Mouse (Mus musculus): ENCODE data around the gene Mrps16. TPM values are rescaled to one million over a fixed set of nuclear protein-coding genes. Genes with fewer than 3 reads are reported as not detected.

The Mrps16 gene
- polyA plus RNA-seq (2012; rRNA removed): 42.7 and 49.8 TPM in 2 replicates

GRCm38 (mm10) chr14:20393205-20393913 lies at the start of gene Mrps16:
Gene Mrps16 (minus strand): TSS chr14:20393634.

GRCm38 (mm10) chr14:20388441-20389129 lies 4.8 kb downstream of the Mrps16 start, which contains the start of gene Dnajc9:
Gene Dnajc9 (minus strand): TSS chr14:20388910.

GRCm38 (mm10) chr14:20347991-20348541 lies 45.4 kb downstream of the Mrps16 start, which contains the start of the genes Ecd and Fam149b:
Gene Ecd (minus strand): TSS chr14:20348121.
Gene Fam149b (plus strand): TSS chr14:20348162.

Other genes starting within 250 kb of the Mrps16 start
- gene Kcnk5, start 211.8 kb downstream of the Mrps16 start, polyA plus RNA-seq (2012; rRNA removed): 5.6 and 6.9 TPM in 2 replicates
- 0.24 and 0.31 TPM in 2 replicates for gene Kcnk16, start 124.4 kb downstream of the Mrps16 start, polyA plus RNA-seq (2012; rRNA removed)
- gene Nudt13, start 98.9 kb downstream of the Mrps16 start, polyA plus RNA-seq (2012; rRNA removed): 19.2 and 22.0 TPM in 2 replicates
- 37.3 and 46.3 TPM in 2 replicates for gene Ecd, start 45.5 kb downstream of the Mrps16 start, polyA plus RNA-seq (2012; rRNA removed)
- gene Fam149b, start 45.5 kb downstream of the Mrps16 start, polyA plus RNA-seq (2012; rRNA removed): 52.3 and 58.6 TPM in 2 replicates
- 173 and 226 TPM in 2 replicates for gene Dnajc9, start 4.7 kb downstream of the Mrps16 start, polyA plus RNA-seq (2012; rRNA removed)
- 0.31 and 0.43 TPM in 2 replicates for gene Cfap70, start 58.6 kb upstream of the Mrps16 start, polyA plus RNA-seq (2012; rRNA removed)
- 14.3 and 27.8 TPM in 2 replicates for gene Anxa7, start 86.5 kb upstream of the Mrps16 start, polyA plus RNA-seq (2012; rRNA removed)
- gene Mss51, start 103.3 kb upstream of the Mrps16 start, polyA plus RNA-seq (2012; rRNA removed): 4.0 and 4.6 TPM in 2 replicates
- gene Ppp3cb, start 152.9 kb upstream of the Mrps16 start, polyA plus RNA-seq (2012; rRNA removed): 66.8 and 96.5 TPM in 2 replicates
- 15.9 and 20.4 TPM in 2 replicates for gene Usp54, start 247.4 kb upstream of the Mrps16 start, polyA plus RNA-seq (2012; rRNA removed)

Data from central nervous system, embryonic 11.5 days (tissue).